Mouse (Mus musculus): ENCODE results near the gene Zcwpw1.
"Not testable (repeated sequence)": the region's sequence is repeated elsewhere in the genome, so short reads cannot be mapped to it uniquely, and the experiment has no call there.

The Zcwpw1 gene

DNA sequence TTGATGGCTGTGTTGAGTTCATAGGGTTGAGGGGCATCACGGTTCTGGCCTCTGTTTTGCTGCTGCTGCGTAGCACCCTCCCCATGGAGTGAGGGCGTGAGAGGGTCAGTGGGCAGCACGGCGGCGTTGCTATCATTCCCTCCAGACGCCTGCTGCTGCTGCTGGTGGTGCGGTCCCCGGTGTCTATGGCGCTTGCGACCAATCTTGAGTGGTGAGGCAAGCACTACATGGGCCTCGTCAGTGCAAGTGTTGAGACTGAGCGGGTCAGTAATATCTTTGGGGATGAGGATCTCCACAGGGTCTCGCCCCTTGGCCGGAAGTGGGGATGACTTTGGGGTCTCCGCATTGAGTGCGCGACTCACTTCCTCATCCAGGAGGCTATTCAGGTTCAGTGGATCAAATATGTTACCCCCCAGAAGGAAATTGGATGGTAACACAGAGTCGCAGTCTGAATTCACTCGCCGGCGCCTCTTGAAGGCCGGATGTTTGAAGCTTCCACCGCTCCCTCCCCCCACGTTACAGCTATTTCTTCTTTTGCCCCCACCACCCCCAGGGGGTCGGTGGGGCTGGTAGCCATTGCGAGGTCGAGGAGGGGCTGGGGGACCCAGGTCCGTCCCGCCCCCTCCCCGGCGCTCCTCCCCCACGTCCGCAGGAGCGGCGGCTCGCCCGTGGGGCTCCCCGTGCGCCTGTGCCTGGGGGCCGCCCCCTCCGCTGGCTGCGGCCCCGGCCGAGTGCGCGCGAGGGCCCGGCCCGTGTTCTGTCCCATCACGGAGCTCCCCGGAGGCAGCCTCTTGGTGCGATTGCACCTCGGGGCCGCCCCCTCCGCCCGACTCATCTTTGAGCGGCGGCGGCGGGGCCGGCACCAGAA, 2.2 kb upstream of the Zcwpw1 start:
- no peak for DNase-seq

DNA sequence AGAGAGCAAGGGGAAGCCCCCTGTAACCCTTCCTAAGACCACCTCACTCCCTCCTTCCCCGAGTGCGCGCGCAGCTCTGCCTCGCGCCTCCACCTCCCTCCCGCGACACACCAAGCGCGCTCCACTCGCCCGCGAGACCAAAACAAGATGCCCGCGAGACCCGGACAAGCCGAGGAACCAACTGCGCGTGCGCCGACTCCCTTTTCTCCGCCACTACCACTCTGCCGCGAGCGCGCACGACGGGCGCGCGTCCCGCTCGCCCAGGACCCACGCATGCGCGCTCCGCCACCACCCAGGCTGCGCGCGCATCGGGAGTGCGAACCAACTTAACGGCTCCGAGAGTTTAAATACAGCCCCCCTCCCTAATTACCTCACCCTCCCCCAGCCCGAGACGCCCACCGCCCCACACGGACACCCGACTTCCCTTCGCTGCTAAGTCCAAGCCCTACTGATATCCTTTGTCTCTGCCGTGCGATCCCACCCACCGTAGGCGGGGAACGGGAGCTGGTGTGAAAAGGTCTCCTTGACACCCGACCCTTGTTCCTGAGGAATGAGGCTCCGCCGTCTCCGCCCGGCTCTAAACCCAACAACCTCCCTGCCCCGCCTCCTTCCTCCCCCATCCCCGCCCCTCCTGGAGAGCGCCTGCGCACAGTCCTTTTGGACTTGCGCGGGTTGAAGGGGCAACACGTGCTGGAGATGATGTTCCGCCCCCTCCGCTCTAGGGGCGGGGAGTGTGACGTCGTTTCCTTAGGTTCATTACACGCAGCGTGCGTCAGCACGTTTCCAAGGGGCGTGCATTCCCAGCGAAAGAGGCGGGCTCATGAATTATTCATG, 1.3 kb upstream of the Zcwpw1 start:
- peak; percentile 99 for DNase-seq

DNA sequence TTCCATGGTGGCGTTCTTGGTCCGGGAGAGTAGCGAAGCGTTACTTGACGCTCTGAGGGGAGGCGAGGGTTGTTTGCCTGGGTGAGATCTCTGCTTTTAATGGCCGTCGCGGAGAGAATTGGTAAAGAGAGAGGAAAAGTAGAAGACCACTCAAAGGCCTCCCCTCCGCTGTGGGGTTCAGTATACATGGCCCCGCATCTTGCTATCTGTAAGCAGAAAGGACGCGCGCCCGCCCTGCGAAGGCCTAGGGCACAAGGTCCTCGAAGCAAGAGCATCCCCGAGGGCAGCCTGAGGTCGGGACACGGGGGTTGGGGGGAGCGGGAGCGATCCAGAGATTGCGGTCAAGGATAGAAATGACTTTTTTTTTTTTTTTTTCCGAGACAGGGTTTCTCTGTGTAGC, 573 bp downstream of the Zcwpw1 start:
- DNase-seq: peak; percentile 84

DNA sequence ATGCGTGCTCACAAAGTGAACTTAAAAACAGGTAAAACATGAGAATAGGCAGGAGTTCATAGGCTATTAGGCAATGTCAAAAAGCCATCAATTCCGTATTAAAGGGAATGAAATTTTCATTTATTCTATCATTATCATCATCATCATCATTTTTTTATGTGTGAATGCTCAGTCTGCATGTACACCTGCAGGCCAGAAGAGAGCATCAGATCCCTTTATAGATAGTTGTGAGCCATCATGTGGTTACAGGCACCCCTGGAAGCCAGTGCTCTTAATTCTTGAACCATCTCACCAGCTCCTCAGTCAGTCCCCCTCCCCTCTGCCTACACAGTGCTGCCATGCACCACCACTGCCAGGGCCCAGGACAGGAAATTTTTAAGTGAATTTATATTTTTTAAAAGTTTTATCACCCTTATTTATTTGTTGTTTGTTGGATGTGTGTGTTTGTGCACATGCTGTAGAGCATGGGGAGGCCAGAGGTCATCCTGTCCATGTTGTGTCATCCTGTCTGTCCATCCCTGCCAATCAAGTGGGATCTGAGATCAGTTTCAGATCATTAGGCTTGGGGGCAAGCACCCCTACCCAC, 1.4 kb downstream of the Zcwpw1 start:
- DNase-seq: peak; percentile 50

DNA sequence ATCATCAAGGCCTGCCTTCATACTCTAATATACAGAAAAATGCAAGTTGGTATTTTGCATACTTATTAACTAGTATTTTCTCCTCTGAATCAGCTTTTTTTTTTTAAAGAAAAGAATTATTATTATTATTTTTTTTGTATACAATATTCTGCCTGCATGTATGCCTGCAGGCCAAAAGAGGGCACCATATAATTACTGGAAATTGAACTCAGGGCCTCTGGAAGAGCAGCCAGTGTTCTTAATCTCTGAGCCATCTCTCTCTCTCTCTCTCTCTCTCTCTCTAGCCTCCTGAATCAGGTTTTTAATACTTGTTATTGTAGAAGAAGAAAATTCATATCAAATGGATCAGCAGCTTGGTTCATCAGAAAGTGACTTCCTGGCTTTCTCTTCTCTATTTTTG, 4.0 kb downstream of the Zcwpw1 start:
- DNase-seq: no peak

DNA sequence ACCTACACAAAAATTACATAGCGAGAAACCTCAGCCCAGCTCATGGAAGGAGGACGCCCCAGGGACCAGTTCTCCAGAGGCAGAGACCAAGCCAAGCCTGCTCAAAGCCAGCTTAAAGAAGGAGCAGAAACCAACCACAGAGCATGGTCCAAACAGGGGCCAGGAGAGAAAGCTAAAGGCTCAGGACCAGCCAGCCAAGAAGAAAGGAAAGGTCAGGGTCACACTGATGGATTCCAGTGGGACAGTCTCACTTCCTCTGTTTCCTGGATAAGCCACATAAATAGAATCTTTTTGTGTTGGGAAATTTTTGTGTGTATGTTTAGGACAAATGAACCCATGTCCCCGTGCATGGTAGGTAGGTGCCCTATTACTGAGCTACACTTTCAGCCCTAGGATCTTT, 9.0 kb downstream of the Zcwpw1 start:
- DNase-seq: no peak

DNA sequence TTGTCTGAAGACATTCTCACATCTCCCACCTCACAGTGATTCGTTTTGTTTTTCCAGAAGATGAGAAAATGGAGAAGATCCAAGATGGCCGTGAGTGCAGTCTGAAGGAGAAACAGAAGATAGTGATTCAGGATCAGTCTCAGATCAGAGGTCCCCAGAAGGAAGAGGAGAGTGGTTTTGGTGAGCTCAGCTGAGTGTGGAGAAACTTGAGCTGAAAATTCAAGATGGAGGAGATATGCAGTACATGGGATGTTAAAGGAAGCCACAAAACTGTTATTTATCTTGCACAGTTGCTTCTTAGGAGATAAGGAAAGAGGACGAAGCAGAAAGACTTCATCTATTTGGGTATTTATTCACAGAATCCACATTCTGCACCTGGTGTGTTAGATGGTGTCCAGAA, 13.3 kb downstream of the Zcwpw1 start:
- DNase-seq: no peak

DNA sequence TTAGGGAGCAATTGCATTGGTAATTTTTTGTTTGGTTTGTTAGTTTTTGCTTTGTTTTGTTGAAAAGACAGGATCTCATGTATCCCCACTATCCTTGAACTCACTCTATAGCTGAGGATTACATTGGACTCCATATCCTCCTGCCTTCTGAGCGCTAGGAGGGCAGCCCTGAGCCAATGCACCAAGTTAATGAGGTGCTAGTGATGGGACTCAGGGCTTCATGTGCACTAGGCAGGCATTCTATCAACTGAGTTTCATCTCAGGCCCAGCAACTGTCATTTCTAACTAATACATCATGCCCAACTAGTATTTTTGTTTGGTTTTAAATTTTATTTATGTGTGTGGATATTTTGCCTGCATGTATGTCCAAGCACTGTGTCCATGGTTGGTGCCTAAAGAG, 18.6 kb downstream of the Zcwpw1 start:
- DNase-seq: no peak

DNA sequence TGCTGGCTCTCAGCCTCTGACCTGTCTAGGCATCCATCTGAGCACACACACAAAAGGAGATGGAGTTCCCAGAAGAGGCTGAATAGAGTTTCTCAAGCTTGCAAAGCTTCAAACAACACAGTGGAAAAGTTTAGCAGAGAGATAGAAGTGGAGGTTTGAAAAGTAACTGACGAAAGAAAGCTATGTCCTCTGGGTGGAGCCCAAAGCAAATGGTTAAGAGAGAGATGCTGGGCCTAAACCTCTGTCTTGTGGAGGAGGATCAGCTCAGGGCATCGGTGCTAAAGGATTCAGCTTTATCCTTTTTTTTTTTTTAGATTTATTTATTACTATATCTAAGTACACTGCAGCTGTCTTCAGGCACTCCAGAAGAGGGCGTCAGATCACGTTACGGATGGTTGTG, 20.7 kb downstream of the Zcwpw1 start:
- no peak for DNase-seq

DNA sequence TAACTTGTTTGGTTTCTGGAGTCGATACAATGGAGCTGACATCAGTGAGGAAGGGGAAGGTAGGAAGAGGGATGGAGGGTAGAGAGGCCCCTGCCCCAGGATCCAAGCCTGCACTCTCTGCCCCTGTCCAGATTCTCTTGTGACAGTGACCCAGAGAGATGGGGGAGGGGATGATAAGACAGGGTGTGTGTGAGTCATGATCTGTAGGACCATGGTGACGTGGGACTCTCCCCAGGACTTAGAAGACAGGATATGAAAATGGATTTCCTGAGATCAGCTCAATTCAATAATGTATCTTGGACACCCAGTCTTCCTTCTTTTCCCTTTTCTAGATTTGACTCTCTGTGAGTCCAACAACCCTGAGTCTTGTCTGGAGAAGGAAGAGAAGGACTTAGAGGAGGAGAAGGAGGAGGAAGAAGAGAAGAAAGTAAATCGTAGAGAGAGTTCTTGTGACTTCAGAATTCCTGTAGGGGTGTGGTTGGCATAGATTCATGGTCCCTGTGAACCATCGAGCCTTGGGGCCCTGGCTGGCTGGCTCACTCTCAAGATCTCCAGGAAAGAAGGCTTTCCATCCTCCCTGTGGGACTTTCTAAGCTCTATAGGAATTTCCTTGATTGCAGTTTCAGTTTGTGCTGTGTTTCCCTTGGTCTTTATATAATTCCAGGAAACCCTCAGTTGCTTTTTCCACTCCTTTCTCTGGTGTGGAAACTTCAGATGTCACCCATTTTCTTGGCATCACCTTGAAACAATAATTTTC, 30.0 kb downstream of the Zcwpw1 start:
- DNase-seq: no peak

DNA sequence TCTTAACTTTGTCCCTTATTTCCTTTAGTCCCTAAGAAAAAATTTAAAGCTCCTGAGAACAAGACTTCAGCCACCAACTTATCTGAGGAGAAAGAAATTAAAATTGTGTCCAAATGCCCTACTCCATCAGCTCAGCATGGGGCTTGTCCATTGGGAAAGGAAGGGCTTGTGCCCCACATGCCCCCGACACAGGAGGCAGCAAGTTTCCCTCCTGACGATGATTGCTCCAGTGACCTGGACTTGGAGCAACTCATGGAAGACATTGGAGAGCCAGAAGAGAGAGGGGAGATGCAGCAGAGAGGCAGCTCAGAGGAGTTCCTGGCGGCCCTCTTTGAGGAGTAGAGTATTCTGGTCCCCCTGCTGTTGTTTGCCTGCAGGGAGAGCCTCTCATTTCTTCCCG, 34.5 kb downstream of the Zcwpw1 start:
- no peak for DNase-seq

DNA sequence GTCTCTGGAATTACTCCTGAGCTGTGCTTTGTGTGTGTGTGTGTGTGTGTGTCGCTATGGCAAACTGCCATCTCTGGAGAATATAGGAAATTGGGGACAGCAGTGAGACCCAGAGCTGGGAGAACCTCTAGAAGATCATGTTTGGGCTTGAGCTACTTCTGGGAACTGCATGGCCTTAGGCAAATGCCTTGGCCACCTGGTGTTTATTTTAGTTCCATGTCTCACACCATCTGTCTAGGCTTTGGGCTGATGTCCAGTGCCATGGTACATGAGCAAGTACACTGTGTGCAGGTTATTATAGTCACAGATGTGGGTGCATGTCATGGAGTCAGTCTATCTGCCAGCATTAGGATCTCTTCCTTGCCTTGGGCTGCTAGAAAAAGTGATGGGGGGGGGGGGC, 35.0 kb downstream of the Zcwpw1 start:
- DNase-seq: peak; percentile 29

DNA sequence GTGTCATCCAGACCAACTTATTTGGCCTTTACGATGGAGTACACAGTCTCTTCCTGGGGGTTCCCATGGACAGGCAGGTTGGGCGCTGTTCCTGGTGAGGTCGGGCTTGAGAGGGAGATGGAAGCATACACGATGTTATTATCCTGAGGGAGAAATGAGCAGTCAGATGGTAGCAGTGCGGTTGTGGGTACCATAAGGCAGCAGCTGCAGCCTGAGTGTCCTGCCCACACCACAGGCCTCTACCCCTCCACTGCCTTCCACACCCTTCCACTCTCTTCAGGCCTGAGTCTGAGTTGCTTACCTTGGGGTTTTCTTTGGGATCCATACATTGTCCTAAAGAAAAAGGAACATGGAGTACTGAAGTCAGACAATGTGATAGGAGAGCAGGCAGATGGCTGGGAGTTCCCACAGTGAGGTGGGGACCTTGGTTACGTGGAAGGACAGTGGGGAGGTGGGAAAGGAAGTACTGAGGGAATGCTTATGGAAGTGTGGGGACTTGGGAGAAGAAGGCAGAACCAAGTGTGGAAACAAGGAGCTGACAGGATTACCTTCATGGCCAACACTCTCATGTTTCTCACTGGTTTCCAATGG, 36.0 kb downstream of the Zcwpw1 start:
- no peak for DNase-seq

DNA sequence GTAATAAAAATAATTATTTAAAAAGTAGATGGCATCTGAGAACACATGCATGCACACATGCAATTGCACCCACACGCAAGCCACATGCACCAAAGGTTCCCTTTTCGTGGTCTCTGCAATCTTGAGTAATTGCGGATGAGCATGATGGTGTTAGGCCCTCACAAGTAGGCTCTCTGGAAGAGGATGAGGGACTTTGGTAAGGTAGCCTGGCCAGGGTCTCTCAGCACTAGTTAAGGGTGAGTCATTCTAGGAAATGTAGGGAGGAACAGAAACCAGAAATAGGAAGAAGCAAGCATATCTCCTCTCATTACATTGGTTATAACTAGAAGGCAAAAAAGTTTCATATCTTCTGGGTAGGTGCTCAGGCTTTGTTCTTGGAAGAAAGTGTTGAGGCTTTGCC, 37.4 kb downstream of the Zcwpw1 start:
- no peak for DNase-seq

DNA sequence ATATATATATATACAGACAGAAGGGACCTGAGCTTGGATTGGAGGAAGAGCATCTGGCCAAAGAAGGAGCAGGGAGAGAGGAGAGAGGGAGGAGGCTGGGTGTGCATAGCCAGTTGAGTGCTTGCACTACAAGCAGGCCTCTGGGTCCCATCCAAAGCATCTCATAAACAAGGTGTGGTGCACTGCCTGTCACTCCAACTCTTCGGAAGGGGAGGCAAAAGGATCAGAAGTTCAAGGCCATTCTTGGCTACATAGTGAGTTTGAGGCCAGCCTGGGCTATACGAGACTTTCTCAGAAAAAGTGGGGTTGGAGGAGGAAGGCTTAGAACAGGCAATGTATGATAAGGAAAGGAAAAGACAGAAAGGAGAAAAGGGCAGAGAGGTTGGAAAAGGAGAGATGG, 38.4 kb downstream of the Zcwpw1 start:
- no peak for DNase-seq

DNA sequence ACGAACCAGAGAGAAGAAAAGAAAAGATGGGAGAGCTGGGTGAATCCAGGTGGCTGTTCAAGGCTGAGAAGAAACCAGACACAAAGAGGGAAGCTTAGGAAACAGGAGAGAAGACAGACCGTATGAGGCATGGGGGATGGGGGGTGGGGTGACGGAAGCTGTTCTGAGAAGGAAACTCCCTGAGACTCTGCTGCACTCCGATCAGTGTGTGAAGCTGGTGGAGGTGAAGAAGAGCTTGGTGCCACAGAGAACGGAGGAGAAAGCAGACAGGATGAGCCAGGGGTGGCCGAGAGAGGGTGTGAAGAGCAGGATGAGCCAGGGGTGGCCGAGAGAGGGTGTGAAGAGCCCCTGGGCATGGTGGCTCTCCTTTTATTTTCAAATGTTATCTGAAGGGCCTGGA, 38.8 kb downstream of the Zcwpw1 start:
- no peak for DNase-seq

DNA sequence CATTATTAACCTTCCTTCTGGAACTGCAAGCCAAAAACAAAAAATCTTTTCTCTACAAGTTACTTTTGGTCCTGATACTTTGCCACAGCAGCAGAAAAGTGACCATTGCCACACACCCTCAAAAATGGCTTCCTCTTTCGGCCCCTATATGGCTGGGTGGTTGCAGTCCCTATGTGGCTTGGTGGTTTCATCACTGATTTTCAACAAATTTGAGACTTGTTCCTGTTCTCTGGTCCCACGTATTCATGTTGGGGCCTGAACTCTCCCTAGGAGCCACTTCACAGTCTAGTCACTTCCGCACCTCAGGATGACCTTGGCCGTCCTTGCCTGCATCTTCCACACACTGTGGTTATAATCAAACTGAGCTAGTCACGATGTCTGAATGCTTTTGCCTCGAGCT, 41.1 kb downstream of the Zcwpw1 start:
- DNase-seq: no peak

DNA sequence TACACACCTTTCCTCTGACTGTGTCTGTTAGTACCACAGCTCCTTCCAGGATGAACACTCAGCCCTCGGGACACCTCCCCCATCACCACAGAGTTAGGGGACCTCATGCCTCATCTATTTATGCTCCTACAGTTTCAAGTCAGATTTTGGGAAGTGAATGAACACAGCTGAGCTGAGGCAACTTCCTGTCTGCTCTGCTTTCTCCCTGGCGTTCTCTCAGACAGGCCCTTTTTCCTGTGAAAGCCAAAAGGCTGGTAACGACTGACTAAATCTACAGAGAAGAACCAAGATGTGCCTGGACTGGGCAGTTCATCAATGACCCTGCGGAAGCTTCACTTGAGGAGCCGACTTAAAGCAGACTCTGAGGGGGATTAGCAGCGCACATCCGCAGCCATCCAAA, 42.6 kb downstream of the Zcwpw1 start:
- no peak for DNase-seq

DNA sequence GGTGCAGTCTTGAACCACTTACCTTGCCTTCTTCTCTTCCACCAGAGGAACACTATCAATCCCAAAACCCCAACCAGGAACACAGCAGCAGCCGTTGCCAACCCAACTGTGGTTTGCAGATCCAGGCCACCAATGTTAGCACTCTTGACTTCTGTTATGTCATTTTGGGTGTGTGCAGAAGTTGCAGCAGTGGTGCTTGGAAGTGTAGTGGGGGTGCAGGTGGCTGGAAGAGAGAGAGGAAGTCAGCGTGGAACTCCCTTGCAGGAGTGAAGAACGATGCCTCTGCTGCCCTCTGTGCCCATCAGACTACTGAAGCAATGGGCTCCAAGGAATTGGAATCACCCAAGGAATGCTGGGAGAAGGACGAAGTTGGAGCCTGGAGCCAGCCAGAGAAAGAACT, 43.5 kb downstream of the Zcwpw1 start:
- no peak for DNase-seq

DNA sequence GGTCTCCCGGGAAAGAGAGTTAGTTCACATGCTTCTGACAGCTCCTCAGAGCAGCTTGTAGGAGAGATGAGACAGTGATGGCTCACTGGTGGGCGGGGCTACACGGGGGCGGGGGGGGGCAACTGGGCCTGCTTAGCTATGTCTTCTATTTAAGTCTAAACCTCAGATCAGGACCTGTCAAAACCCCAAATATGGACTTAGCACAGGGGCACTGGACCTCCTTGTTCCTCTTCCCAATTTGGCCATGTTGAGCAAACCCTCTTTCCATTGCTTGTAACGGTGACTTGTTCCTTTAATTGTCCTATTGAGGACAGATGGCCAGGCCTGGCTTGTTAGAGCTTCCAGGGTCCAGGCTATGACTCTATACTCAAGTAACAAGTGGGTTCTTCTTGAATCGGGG, 43.9 kb downstream of the Zcwpw1 start:
- DNase-seq: no peak

DNA sequence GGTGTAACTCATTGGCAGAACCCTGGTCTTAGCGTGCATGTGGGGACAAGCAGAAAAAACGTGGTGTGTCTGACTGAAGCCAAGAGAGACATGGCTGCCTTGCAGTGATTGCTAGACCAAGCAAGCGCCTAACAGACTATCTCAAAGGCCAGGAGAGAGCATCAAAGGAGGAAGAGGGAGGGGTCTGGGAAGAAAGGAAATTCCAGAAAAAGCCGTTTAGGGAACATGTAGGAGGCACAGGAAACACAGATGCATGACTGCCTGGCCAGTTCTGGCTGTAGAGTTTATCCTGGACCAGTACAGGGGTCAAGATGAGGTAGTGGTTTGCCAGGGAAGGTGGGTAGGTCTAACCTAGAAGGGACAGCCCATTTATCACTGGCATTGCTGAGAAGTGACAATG, 45.9 kb downstream of the Zcwpw1 start:
- DNase-seq: no peak

DNA sequence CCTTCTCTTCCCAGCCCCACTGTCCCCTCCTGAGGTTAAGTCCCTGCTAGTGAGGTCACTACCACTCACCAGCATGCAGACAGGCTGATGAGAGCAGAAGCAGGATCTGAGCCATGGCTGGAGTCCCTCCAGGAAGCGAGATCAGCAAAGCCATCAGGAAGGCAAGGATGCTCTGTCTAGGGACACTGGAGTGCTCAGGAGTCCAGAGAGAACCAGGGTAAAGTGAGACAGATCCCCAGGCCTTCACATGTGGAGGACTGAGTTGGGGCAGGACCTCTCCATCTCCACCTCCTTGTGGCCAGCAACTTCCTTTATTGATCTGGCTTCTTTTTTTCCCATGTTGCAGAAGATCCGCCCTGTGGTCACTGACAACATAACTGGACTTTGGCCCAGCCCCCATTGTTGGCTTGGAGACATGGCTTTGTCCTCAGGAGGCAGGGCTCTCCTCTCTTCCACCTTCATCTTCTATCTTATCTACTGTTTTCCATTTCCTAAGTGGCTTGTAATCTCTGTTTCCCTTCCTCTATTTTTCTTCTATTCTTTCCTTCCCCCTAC, 48.4 kb downstream of the Zcwpw1 start, which contains the start of gene Pilra:
Gene Pilra (minus strand): TSS at position 316 of the 555 bp plus-strand sequence.
- DNase-seq: not testable (repeated sequence)
